Mouse (Mus musculus) kidney, adult 2 months (tissue): ENCODE results near the gene Col24a1. TPM values are rescaled to one million over a fixed set of nuclear protein-coding genes. Genes with fewer than 3 reads are reported as not detected.
A peak's percentile ranks its signal among the peaks of the same experiment; 100 is the strongest.

Source experiments
- DNase-seq: peaks from one replicate; pipeline ENCODE4 v3.0.0; 2021
- H3K27ac ChIP-seq: fragments of 200-500 bp; 2 replicates; pipeline ENCODE4 v1.5.1; 2012; ENCODE audit warnings: low read depth, low read length, control low read depth, inconsistent platforms; ENCODE audit not compliant: insufficient read depth
- H3K27me3 ChIP-seq: fragments of 200-500 bp; replicated peaks from 2 replicates; pipeline ENCODE4 v1.6.1; 2012; ENCODE audit warnings: mild to moderate bottlenecking, moderate library complexity, low read length, inconsistent platforms; ENCODE audit not compliant: control insufficient read depth, insufficient read depth
- H3K36me3 ChIP-seq: fragments of 200-500 bp; 2 replicates; pipeline ENCODE4 v1.6.1; 2012; ENCODE audit warnings: mild to moderate bottlenecking, moderate library complexity, low read length, inconsistent platforms; ENCODE audit not compliant: control insufficient read depth, insufficient read depth
- H3K4me1 ChIP-seq: fragments of 200-500 bp; 2 replicates; pipeline ENCODE4 v1.6.1; 2011; ENCODE audit warnings: low read length; ENCODE audit not compliant: control insufficient read depth, insufficient read depth
- H3K4me3 ChIP-seq: fragments of 200-500 bp; 2 replicates; pipeline ENCODE4 v1.5.1; 2011; ENCODE audit warnings: mild to moderate bottlenecking, low read depth, low read length, control low read depth; ENCODE audit not compliant: insufficient read depth
- CTCF ChIP-seq: fragments of 200-500 bp; conservative IDR thresholded peaks from 2 replicates; pipeline ENCODE4 v1.5.1; 2011; ENCODE audit warnings: low read depth, mild to moderate bottlenecking, control low read depth, low read length, moderate library complexity, mixed read lengths; ENCODE audit not compliant: insufficient read depth, insufficient read length
- POLR2A ChIP-seq: fragments of 200-500 bp; IDR thresholded peaks from one replicate; pipeline ENCODE4 v1.6.1; 2011; ENCODE audit warnings: low read depth, low read length, control low read depth
- WGBS: fragments of 180-500 bp; shearing (Covaris S2); methylation state at CpG from one replicate; pipeline ENCODE4 v1.1.7; 2018; 5-methylcytosine and 5-hydroxymethylcytosine counted together
- polyA plus RNA-seq: library from polyadenylated mRNA; depleted of rRNA; stranded (reverse); fragments of >200 nt; gene quantifications from 2 replicates; pipeline ENCODE4 v1.2.3, GENCODE M21; 2012

Col24a1 gene
- polyA plus RNA-seq, 1 experiment = 0.22 TPM

GRCm38 (mm10) chr3:145490279-145490678, 198.0 kb downstream of the Col24a1 start:
- Histone ChIP-seq H3K27ac (no peak overlapping the region), H3K36me3 (no peaks in the 10 kb centered on the region), H3K4me3 (no peak overlapping the region), H3K27me3 (no peaks in the 10 kb centered on the region), H3K4me1 (no peaks in the 10 kb centered on the region; the same call in 1 of the 2 replicates)
- DNase-seq = no peak
- 90% methylated on average over 1 of the region's 1 CpGs for WGBS
- TF ChIP-seq POLR2A (no peak), CTCF (no peak)

GRCm38 (mm10) chr3:145491326-145491725, 199.1 kb downstream of the Col24a1 start:
- DNase-seq = peak; percentile 79
- Histone ChIP-seq H3K36me3 (no peaks in the 10 kb centered on the region), H3K27ac (peak overlapping the region; percentile 45; the same call in 1 of the 2 replicates), H3K4me1 (no peaks in the 10 kb centered on the region; the same call in 1 of the 2 replicates), H3K27me3 (no peaks in the 10 kb centered on the region), H3K4me3 (no peak overlapping the region)
- 46% methylated on average over 3 of the region's 3 CpGs for WGBS
- no peak for TF ChIP-seq CTCF
- no peak for TF ChIP-seq POLR2A

GRCm38 (mm10) chr3:145498127-145498526, 205.9 kb downstream of the Col24a1 start:
- H3K27me3 ChIP-seq = no peaks in the 10 kb centered on the region
- no peaks in the 10 kb centered on the region for H3K4me1 ChIP-seq
- H3K4me3 ChIP-seq = no peak overlapping the region
- H3K36me3 ChIP-seq = no peaks in the 10 kb centered on the region
- no peak for DNase-seq
- no peak overlapping the region for H3K27ac ChIP-seq
- WGBS = 44% methylated on average over 3 of the region's 3 CpGs
- no peak for TF ChIP-seq CTCF
- TF ChIP-seq POLR2A = no peak

- no peak overlapping the region for H3K27ac ChIP-seq
- no peaks in the 10 kb centered on the region for H3K36me3 ChIP-seq
- no peaks in the 10 kb centered on the region for H3K4me1 ChIP-seq
- H3K27me3 ChIP-seq = no peaks in the 10 kb centered on the region
- DNase-seq = no peak
- 77% methylated on average over 6 of the region's 6 CpGs for WGBS
- TF ChIP-seq POLR2A (no peak), CTCF (no peak)
- no peak overlapping the region for H3K4me3 ChIP-seq
These were observed 206.6 kb downstream of the Col24a1 start for GRCm38 (mm10) chr3:145498893-145499292.

GRCm38 (mm10) chr3:145504830-145505229, 212.6 kb downstream of the Col24a1 start:
- DNase-seq = no peak
- H3K4me3 ChIP-seq = no peak overlapping the region
- WGBS = 60% methylated on average over 2 of the region's 2 CpGs
- H3K36me3 ChIP-seq = no peaks in the 10 kb centered on the region
- H3K27ac ChIP-seq = no peak overlapping the region
- no peaks in the 10 kb centered on the region for H3K27me3 ChIP-seq
- no peaks in the 10 kb centered on the region for H3K4me1 ChIP-seq
- no peak for TF ChIP-seq CTCF
- TF ChIP-seq POLR2A = no peak

- no peak for TF ChIP-seq POLR2A
- TF ChIP-seq CTCF = no peak
- no peak overlapping the region for H3K4me3 ChIP-seq
- no peak overlapping the region for H3K27ac ChIP-seq
- H3K4me1 ChIP-seq = no peaks in the 10 kb centered on the region
- no peaks in the 10 kb centered on the region for H3K27me3 ChIP-seq
- H3K36me3 ChIP-seq = no peaks in the 10 kb centered on the region
- no peak for DNase-seq
- WGBS = 85% methylated on average over 7 of the region's 7 CpGs
These were observed 216.3 kb downstream of the Col24a1 start for GRCm38 (mm10) chr3:145508550-145508949.

- Histone ChIP-seq H3K4me1 (no peaks in the 10 kb centered on the region), H3K4me3 (no peak overlapping the region), H3K36me3 (no peaks in the 10 kb centered on the region), H3K27ac (no peak overlapping the region), H3K27me3 (no peaks in the 10 kb centered on the region)
- 81% methylated on average over 5 of the region's 5 CpGs for WGBS
- DNase-seq = no peak
- TF ChIP-seq POLR2A (no peak), CTCF (no peak)
These were observed 221.9 kb downstream of the Col24a1 start for GRCm38 (mm10) chr3:145514197-145514596.
